Mouse (Mus musculus) hindbrain, embryonic 12.5 days (tissue): ENCODE data around the gene Thada. TPM values are rescaled to one million over a fixed set of nuclear protein-coding genes. Genes with fewer than 3 reads are reported as not detected.
A peak's percentile ranks its signal among the peaks of the same experiment; 100 is the strongest.

ENCODE experiments used
- ATAC-seq: fragments of 200-750 bp; cut with Nextera tagmentation; 2 replicates; pipeline ENCODE4 v1.8.0; 2017; ENCODE audit warnings: moderate TSS enrichment; ENCODE audit not compliant: low FRiP score
- H3K27ac ChIP-seq: fragments of 300-500 bp; sonication (generic); 2 replicates; pipeline ENCODE4 v1.5.1; 2016; ENCODE audit warnings: mild to moderate bottlenecking
- H3K27me3 ChIP-seq: fragments of 300-500 bp; sonication (generic); 2 replicates; pipeline ENCODE4 v1.6.1; 2016; ENCODE audit warnings: mild to moderate bottlenecking
- H3K36me3 ChIP-seq: fragments of 300-500 bp; sonication (generic); 2 replicates; pipeline ENCODE4 v1.6.1; 2016; ENCODE audit warnings: mild to moderate bottlenecking
- H3K4me1 ChIP-seq: fragments of 300-500 bp; sonication (generic); 2 replicates; pipeline ENCODE4 v1.6.1; 2016
- H3K4me2 ChIP-seq: fragments of 300-500 bp; sonication (generic); replicated peaks from 2 replicates; pipeline ENCODE4 v1.6.1; 2016; ENCODE audit warnings: mild to moderate bottlenecking
- H3K4me3 ChIP-seq: fragments of 300-500 bp; sonication (generic); 2 replicates; pipeline ENCODE4 v1.5.1; 2016; ENCODE audit warnings: mild to moderate bottlenecking
- H3K9ac ChIP-seq: fragments of 300-500 bp; sonication (generic); 2 replicates; pipeline ENCODE4 v1.6.1; 2016; ENCODE audit warnings: mild to moderate bottlenecking, moderate library complexity
- H3K9me3 ChIP-seq: fragments of 300-500 bp; sonication (generic); replicated peaks from 2 replicates; pipeline ENCODE4 v1.6.1; 2016; ENCODE audit warnings: mild to moderate bottlenecking
- WGBS: fragments of 180-500 bp; shearing (Covaris S2); methylation state at CpG from one replicate; pipeline ENCODE4 v1.1.7; 2016; 5-methylcytosine and 5-hydroxymethylcytosine counted together
- polyA plus RNA-seq: library from polyadenylated mRNA; unstranded; fragments of >200 nt; fragmentation: Nextera tagmentation; extraction: Ambion mirVana; gene quantifications from 2 replicates; pipeline ENCODE4 v1.2.1, GENCODE M21; 2016

The Thada gene
- polyA plus RNA-seq, 1 experiment from 2014 or later, result 9.9 TPM

DNA sequence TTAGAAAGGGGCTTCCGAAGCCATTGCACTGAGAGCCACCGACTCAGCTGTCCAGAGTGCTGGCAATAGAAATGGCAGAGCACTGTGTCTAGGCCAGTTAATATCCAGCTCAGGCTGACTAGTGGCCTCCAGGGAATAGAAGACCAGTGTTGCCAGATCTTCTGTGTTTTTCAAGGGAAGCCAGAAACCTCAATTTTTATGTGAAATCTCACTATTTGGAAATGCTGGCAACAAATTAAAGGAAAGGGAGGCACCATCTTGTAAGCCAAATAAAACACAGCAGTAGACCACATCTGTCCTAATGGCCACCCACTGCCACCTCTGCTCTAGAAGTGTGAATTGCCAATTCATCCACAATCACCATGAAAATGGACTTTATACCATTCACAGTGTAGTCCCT lies 76.0 kb downstream of the Thada start:
- H3K36me3 ChIP-seq, result peaks cover 11% of the 10 kb centered on the region
- no peak overlapping the region for H3K9ac ChIP-seq
- no peaks in the 10 kb centered on the region for H3K4me1 ChIP-seq
- H3K9me3 ChIP-seq, result no peaks in the 10 kb centered on the region
- H3K27me3 ChIP-seq, result no peaks in the 10 kb centered on the region
- no peak overlapping the region for H3K27ac ChIP-seq
- ATAC-seq, result no peak
- 80% methylated on average over 2 of the region's 2 CpGs for WGBS
- H3K4me2 ChIP-seq, result no peak overlapping the region
- H3K4me3 ChIP-seq, result no peak overlapping the region

DNA sequence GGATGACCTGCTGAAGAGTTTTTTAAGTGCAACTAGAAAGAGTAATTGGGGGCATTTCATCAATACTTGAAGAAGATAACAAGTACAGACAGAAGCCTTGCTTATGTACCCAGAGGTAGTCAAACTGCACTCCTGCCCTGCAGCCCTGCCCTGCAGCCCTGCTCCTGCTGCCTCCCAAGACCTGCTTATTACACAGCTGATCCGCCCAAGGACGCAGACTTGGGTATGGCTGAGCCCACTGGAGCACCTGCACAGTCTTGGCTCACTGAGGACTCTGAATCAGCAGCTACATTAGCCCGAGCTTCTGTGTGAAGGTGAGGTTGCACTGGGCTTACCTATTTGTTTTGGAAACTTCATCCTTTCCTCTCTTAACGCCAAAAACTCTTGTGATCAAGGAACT lies 79.8 kb downstream of the Thada start:
- no peaks in the 10 kb centered on the region for H3K4me1 ChIP-seq
- no peak for ATAC-seq
- 89% methylated on average over 4 of the region's 4 CpGs for WGBS
- H3K4me3 ChIP-seq, result no peak overlapping the region
- no peak overlapping the region for H3K27ac ChIP-seq
- no peak overlapping the region for H3K4me2 ChIP-seq
- H3K9ac ChIP-seq, result no peak overlapping the region
- H3K36me3 ChIP-seq, result peaks cover 19% of the 10 kb centered on the region
- no peaks in the 10 kb centered on the region for H3K9me3 ChIP-seq
- H3K27me3 ChIP-seq, result no peaks in the 10 kb centered on the region

DNA sequence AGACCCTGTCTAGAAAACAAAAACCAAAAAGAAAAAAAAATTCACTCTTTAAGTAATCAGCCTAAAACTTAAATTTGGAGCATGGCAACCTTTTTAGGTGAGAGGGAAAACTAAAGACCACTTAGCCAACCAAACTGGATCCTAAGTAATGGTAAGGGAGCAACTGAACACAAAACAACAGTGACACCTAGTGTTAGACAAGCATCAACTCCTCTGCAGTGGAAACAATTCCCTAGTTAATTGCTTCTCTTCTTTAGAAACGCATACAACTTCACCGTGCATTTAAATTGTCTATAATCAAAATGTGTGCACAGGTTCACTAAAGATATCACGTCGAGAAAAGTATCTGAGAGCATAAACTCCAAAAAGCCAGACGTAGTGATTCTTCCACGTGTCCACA lies 80.3 kb downstream of the Thada start:
- Histone ChIP-seq H3K9me3 (no peaks in the 10 kb centered on the region), H3K9ac (no peak overlapping the region), H3K27ac (no peak overlapping the region), H3K4me3 (no peak overlapping the region), H3K4me2 (no peak overlapping the region), H3K27me3 (no peaks in the 10 kb centered on the region), H3K36me3 (peaks cover 22% of the 10 kb centered on the region), H3K4me1 (no peaks in the 10 kb centered on the region)
- ATAC-seq, result no peak
- WGBS, result 92% methylated on average over 6 of the region's 6 CpGs

DNA sequence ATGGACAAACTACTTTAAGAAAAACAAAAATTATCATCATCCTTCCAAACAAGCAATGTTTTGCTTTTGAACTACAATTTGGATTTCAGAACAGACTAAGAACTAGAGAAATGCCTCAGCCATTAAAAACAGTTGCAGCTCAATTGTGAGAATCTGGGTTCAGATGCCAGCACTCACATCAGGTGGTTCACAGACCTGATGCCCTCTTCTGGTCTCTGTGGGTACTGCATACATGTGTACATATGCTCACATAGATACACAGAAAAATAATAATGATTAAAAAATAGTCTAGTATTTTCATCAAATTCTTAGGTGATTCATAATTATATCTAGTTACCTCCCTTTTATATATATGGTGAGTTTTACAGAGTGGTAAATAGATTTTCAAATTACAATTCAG lies 81.3 kb downstream of the Thada start:
- ATAC-seq, result no peak
- Histone ChIP-seq H3K4me1 (no peaks in the 10 kb centered on the region), H3K9me3 (no peaks in the 10 kb centered on the region), H3K27me3 (no peaks in the 10 kb centered on the region), H3K4me3 (no peak overlapping the region), H3K9ac (no peak overlapping the region), H3K27ac (no peak overlapping the region), H3K36me3 (peaks cover 28% of the 10 kb centered on the region), H3K4me2 (no peak overlapping the region)

DNA sequence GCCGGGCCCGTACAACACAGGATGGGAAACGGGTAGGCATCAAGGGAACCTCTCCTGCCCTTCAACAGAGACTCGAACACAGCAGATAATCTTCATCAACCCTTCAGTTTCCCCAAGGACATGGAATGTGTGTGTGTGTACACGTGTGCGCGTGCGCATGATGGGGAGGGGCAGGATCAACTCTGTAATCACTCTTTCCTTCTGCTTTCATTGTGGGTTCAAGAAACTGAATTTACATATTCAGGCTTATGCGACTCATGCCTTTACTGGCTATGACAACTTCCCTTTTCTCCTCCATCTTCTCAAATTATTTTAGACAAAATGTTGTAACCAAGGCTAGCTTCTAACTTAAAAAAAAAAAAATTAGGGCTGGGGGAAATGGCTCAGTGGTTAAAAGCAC lies 85.7 kb downstream of the Thada start:
- Histone ChIP-seq H3K36me3 (peaks cover 20% of the 10 kb centered on the region), H3K4me3 (no peak overlapping the region)

DNA sequence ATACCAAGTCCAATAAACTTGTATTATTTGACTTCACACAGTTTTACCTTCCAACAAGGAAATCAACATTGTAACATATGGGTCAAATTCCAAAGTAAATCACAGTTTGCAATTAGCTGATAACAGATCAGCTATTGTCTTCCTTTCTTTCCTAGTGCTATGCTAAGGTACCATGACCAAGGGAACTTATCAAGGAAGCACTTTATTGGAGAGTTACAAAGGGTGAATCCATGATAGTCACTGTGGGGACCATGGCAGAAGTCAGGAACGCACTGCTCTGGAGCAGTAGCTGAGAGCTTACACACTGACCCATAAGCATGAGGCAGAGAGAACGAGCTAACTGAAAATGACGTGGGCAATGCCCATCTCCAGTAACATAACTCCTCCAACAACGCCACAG lies 89.1 kb downstream of the Thada start:
- no peaks in the 10 kb centered on the region for H3K9me3 ChIP-seq
- no peak for ATAC-seq
- no peaks in the 10 kb centered on the region for H3K4me1 ChIP-seq
- peaks cover 9% of the 10 kb centered on the region; the same call in 1 of the 2 replicates for H3K36me3 ChIP-seq
- H3K4me3 ChIP-seq, result no peak overlapping the region
- WGBS, result 96% methylated on average over 4 of the region's 4 CpGs
- no peak overlapping the region for H3K27ac ChIP-seq
- H3K9ac ChIP-seq, result no peak overlapping the region
- no peak overlapping the region for H3K4me2 ChIP-seq
- H3K27me3 ChIP-seq, result no peaks in the 10 kb centered on the region

More for the DNA sequence above, 85.7 kb downstream of the Thada start:
- Histone ChIP-seq H3K27ac (no peak overlapping the region), H3K9me3 (no peaks in the 10 kb centered on the region), H3K27me3 (no peaks in the 10 kb centered on the region), H3K4me2 (no peak overlapping the region), H3K4me1 (no peaks in the 10 kb centered on the region), H3K9ac (no peak overlapping the region)
- no peak for ATAC-seq
- WGBS, result 96% methylated on average over 9 of the region's 9 CpGs

DNA sequence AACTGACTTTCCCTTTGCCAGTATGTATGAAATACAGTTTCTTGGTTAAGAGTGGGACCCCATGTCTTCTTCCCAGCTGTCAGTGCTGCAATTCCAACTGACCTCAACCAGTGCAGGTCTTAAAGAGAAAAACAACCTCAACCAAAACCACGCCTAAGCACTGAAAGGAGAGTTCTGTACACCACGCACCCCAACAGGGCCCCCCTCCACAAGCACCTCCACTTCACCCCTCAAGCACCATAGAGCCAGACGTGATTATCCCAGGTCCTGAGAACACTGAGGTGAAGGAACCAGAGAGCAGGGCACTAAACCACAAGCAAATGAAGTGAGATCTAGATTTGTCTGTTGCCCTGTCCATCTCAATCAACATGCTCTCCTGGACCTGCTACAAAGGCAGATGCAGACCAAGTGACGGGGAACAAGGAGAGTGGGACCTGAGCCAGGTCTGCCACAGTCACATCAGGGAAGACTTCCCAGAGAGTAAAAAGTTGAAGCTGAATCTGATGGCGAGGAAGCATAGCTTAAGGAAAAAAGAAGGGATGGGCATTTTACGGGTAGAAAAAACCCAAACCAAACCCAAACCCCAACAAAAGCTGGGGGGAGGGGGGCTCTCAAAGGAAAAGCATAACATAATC lies 93.5 kb downstream of the Thada start:
- Histone ChIP-seq H3K9me3 (no peaks in the 10 kb centered on the region), H3K4me3 (no peak overlapping the region), H3K4me1 (no peaks in the 10 kb centered on the region; the same call in 1 of the 2 replicates), H3K36me3 (no peaks in the 10 kb centered on the region), H3K9ac (no peak overlapping the region), H3K27me3 (no peaks in the 10 kb centered on the region), H3K27ac (no peak overlapping the region), H3K4me2 (no peak overlapping the region)
- WGBS, result 84% methylated on average over 6 of the region's 6 CpGs
- no peak for ATAC-seq

DNA sequence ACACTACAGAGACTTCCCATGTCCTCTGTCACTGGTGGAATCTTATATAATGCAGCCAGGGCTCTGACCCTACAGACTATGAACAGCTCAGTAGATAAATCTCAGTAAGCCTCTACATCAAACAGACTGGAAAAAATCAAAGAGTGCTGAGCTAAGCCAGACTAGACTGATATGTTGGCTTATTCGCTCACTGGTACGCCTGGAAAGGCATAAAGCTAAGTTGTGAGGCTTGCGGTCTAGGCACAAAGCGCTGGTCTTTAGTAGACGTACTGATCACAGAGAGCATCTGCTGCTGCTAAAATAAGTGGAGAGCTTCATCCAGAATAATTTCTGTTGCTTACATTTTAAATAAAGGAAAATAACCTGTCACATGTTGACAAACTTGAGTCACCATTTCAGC lies 95.6 kb downstream of the Thada start:
- H3K9ac ChIP-seq, result no peak overlapping the region
- H3K9me3 ChIP-seq, result no peaks in the 10 kb centered on the region
- H3K27me3 ChIP-seq, result no peaks in the 10 kb centered on the region
- ATAC-seq, result no peak
- 83% methylated on average over 5 of the region's 5 CpGs for WGBS
- H3K4me3 ChIP-seq, result no peak overlapping the region
- peaks cover 7% of the 10 kb centered on the region for H3K4me1 ChIP-seq
- no peak overlapping the region for H3K4me2 ChIP-seq
- no peaks in the 10 kb centered on the region for H3K36me3 ChIP-seq
- H3K27ac ChIP-seq, result 0 out of 2 replicates have a peak overlapping the region, but pooled peaks have one; percentile 12

DNA sequence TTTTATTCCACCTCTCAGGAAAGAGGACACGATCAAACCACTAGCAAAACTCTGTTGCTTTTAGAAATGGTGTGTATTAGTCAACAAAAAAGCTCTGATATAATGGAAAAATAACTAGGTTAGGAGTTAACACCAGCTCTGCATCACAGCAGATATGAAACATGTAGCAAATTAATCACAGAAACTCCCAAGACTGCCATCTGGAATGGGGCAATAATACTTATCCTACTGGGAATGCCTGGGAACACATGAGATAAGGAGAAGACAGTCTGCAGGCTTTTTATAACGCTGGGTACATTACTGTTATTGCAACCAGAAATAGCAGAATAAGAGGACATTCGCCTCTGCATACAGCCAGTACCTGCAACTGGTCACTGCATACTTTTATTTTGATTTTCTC lies 96.2 kb downstream of the Thada start:
- Histone ChIP-seq H3K4me2 (no peak overlapping the region), H3K4me3 (no peak overlapping the region), H3K27me3 (no peaks in the 10 kb centered on the region), H3K9ac (no peak overlapping the region), H3K4me1 (peaks cover 12% of the 10 kb centered on the region), H3K36me3 (no peaks in the 10 kb centered on the region), H3K9me3 (no peaks in the 10 kb centered on the region), H3K27ac (no peak overlapping the region)
- ATAC-seq, result no peak
- WGBS, result 83% methylated on average over 3 of the region's 3 CpGs

DNA sequence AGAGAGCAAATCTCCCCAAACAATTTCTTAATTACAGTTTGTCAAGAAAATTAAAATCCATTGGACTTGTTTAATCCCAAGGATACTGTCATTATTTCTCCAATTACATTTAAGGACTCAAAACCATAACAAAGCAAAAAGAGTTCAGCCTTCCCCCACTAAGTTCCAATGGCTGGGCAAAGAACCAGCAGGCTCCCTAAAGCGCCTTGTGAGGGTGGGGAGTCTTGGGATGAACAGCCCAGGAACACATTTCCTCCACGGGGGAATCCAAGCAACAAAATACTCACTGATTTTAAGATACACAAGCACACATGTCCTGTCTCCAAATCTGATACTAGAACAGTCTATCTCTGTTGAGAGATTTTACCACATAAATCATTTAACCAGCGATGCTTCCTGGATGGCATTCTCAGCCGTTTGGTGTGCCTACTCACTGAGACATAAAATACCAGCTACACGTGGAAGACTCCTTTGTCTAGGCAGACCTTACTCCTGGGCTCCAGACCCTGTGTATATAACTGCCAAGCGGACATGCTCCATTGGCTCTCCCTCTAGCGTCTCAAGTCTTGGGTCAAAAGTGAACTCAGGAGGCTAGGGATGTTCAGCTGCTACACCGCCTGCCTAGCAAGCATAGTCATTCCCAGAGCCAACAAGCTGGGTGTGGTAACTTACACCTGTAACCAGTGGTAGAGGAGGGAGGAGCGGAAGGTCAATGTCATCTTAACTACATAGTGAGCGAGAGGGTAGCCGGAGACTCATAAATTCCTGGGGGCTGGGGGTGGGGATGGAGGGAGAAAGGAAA lies 97.6 kb downstream of the Thada start:
- H3K9me3 ChIP-seq, result no peaks in the 10 kb centered on the region
- H3K27ac ChIP-seq, result peak overlapping the region; percentile 52; the same call in 1 of the 2 replicates
- peaks cover 26% of the 10 kb centered on the region for H3K4me1 ChIP-seq
- no peaks in the 10 kb centered on the region for H3K27me3 ChIP-seq
- no peak for ATAC-seq
- no peak overlapping the region for H3K4me2 ChIP-seq
- no peak overlapping the region for H3K4me3 ChIP-seq
- no peaks in the 10 kb centered on the region for H3K36me3 ChIP-seq
- WGBS, result 78% methylated on average over 11 of the region's 11 CpGs
- H3K9ac ChIP-seq, result no peak overlapping the region

DNA sequence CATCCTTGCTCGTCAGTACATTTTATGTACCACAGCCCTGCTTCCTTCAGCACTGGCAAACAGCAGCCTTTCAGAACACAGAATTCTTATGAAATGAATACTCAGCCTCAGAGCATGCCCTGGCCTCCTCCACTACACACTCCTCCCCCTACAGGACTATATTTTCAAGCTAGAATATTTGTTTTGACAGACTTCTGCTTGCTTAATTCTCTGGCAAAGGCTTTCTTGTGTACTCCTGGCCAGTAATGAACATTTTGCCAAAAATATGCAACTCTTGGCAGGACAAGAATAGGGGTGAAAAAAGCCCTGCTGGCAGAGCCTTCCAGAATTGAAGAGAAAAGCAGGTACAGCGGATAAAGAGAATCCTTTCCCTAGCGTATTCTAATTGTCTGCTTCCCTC lies 98.3 kb downstream of the Thada start:
- ATAC-seq, result no peak
- H3K27ac ChIP-seq, result peak overlapping the region; percentile 44; the same call in 1 of the 2 replicates
- no peak overlapping the region for H3K9ac ChIP-seq
- H3K36me3 ChIP-seq, result no peaks in the 10 kb centered on the region
- H3K4me1 ChIP-seq, result peaks cover 29% of the 10 kb centered on the region
- H3K4me3 ChIP-seq, result no peak overlapping the region
- WGBS, result 75% methylated on average over 3 of the region's 3 CpGs
- H3K4me2 ChIP-seq, result no peak overlapping the region
- H3K27me3 ChIP-seq, result no peaks in the 10 kb centered on the region
- no peaks in the 10 kb centered on the region for H3K9me3 ChIP-seq

DNA sequence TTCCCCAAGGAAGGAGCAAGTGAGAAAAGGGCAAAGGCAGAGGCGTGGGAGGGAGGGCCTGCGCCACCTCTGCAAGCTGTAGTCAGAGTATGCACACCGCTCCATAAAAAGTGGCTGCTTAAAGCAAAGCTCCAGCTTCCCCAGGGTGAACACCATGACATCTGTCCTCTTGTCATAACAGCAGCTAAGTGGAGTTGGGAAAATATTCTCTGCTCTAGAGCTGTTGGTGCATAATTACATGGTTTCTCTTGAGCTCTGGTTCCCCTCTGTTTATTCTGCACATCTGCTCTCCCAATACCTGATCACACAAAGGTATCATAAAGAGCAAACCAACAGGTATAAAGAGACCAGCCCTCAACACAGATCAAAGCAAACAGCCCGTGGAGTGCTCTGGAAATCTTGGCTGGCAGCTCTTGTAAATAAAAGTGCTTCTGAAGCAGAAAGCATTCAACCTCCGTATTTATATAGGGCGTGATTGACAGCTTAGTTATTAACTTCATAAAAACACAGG lies 100.2 kb downstream of the Thada start:
- Histone ChIP-seq H3K27me3 (no peaks in the 10 kb centered on the region), H3K9me3 (no peaks in the 10 kb centered on the region), H3K4me2 (no peak overlapping the region), H3K4me1 (peaks cover 29% of the 10 kb centered on the region), H3K9ac (no peak overlapping the region), H3K36me3 (no peaks in the 10 kb centered on the region), H3K4me3 (no peak overlapping the region), H3K27ac (peak overlapping the region; percentile 67)
- no peak for ATAC-seq
- 48% methylated on average over 6 of the region's 6 CpGs for WGBS
